Mouse (Mus musculus) ES-E14 (cell line): ENCODE measurements around the gene Cradd. TPM values are rescaled to one million over a fixed set of nuclear protein-coding genes. Genes with fewer than 3 reads are reported as not detected.

Source experiments
- DNase-seq: peaks from one replicate; pipeline ENCODE4 v3.0.0-alpha.2; 2013; ENCODE audit warnings: low read depth, low spot score
- H3K27ac ChIP-seq: 2 replicates; pipeline ENCODE4 v1.5.1; 2012; ENCODE audit warnings: low read depth, mild to moderate bottlenecking, low read length, moderate library complexity, mixed read lengths; ENCODE audit not compliant: poor library complexity, insufficient read depth, severe bottlenecking
- H3K36me3 ChIP-seq: 2 replicates; pipeline ENCODE4 v1.6.1; 2012; ENCODE audit warnings: mild to moderate bottlenecking, low read length, moderate library complexity, mixed read lengths; ENCODE audit not compliant: control insufficient read depth, poor library complexity, insufficient read depth, severe bottlenecking
- H3K4me1 ChIP-seq, 2 experiments: fragments of 150-350 bp in 1 of 2; sonication (generic) in 1 of 2; 2 replicates each; pipeline ENCODE4 v1.6.1; 2012; ENCODE audit warnings: low read length in 2 of 2, mild to moderate bottlenecking in 1 of 2, mixed read lengths in 1 of 2; ENCODE audit not compliant: control insufficient read depth in 2 of 2, insufficient read depth in 2 of 2, poor library complexity in 1 of 2
- H3K4me3 ChIP-seq, 2 experiments: fragments of 150-350 bp in 1 of 2; sonication (generic) in 1 of 2; 2 replicates each; pipeline ENCODE4 v1.5.1; 2012; ENCODE audit warnings: low read length in 2 of 2, low read depth in 1 of 2, mild to moderate bottlenecking in 1 of 2, mixed read lengths in 1 of 2; ENCODE audit not compliant: insufficient read depth in 1 of 2, poor library complexity in 1 of 2, severe bottlenecking in 1 of 2
- H3K9ac ChIP-seq: 2 replicates; pipeline ENCODE4 v1.6.1; 2012; ENCODE audit warnings: low read depth, mild to moderate bottlenecking, low read length, mixed read lengths; ENCODE audit not compliant: poor library complexity, insufficient read depth, severe bottlenecking
- H3K9me3 ChIP-seq: fragments of 150-350 bp; sonication (generic); 2 replicates; pipeline ENCODE4 v1.6.1; 2012; ENCODE audit warnings: low read depth, mild to moderate bottlenecking, low read length; ENCODE audit not compliant: control insufficient read depth, insufficient read depth
- CHD2 ChIP-seq: IDR thresholded peaks from 2 replicates; pipeline ENCODE4 v1.6.1; 2014; ENCODE audit warnings: mild to moderate bottlenecking, low read depth, low read length, inconsistent platforms
- HCFC1 ChIP-seq: IDR thresholded peaks from 2 replicates; pipeline ENCODE4 v1.6.1; 2012; ENCODE audit warnings: low read length, inconsistent platforms, borderline replicate concordance; ENCODE audit not compliant: insufficient read depth
- MAFK ChIP-seq: IDR thresholded peaks from 2 replicates; pipeline ENCODE4 v1.6.1; 2014; ENCODE audit warnings: mild to moderate bottlenecking, low read depth, low read length, inconsistent platforms; ENCODE audit not compliant: insufficient read depth
- ZC3H11A ChIP-seq: IDR thresholded peaks from 2 replicates; pipeline ENCODE4 v1.6.1; 2012; ENCODE audit warnings: low read depth, mild to moderate bottlenecking, inconsistent platforms, low read length, borderline replicate concordance
- ZNF384 ChIP-seq: IDR thresholded peaks from 2 replicates; pipeline ENCODE4 v1.6.1; 2012; ENCODE audit warnings: low read depth, low read length, inconsistent platforms
- in situ Hi-C, 2 experiments: fragments of 600-800 bp; cut with MboI; formaldehyde crosslinking; loops; one replicate each; pipeline ENCODE4 v1.15.1; 2025; ENCODE audit warnings: low sequenced_read_pairs in 2 of 2, inconsistent platforms in 1 of 2; ENCODE audit not compliant: unreplicated experiment in 2 of 2
- total RNA-seq: library from RNA; depleted of rRNA; stranded (reverse); fragments of 300-350 nt; gene quantifications from 2 replicates; pipeline ENCODE4 v1.2.3, GENCODE M21; 2012

Cradd gene
- total RNA-seq, 1 experiment = 8.4 TPM

GRCm38 (mm10) chr10:95232554-95232953 is 91.4 kb downstream of the Cradd start:
- no peaks in the 10 kb centered on the region for H3K9me3 ChIP-seq
- DNase-seq = no peak
- no peak overlapping the region for H3K9ac ChIP-seq
- H3K27ac ChIP-seq = no peak overlapping the region
- H3K4me3 ChIP-seq = no peak overlapping the region
- in situ Hi-C loops = no loop called here
- no peaks in the 10 kb centered on the region for H3K36me3 ChIP-seq
- no peak for TF ChIP-seq CHD2
- no peak for TF ChIP-seq MAFK
- TF ChIP-seq HCFC1 = no peak
- no peak for TF ChIP-seq ZNF384
- TF ChIP-seq ZC3H11A = no peak
- peaks cover 0 to 8% of the 10 kb centered on the region in 2 experiments; a peak in 2 of 4 replicates for H3K4me1 ChIP-seq

DNA sequence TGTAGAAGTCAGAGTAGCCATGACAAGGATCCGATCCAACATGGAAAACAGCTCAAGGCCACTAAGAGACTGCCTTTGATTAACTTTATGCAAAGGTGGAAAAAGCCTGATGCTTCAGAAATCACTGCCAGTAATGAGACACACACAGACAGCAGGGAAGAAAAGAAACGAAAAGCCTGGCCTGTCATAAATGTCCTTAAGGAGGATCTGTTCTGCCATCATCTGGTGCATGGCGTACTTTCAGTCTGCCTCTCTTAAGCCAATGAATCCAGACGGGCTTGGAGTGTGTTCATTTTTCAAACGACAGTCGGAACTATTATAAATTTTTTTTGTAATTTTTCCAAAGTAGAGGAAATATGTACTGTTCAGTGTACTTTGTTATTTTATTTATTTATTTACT is 95.7 kb downstream of the Cradd start:
- TF ChIP-seq MAFK = no peak
- no peak for TF ChIP-seq HCFC1
- Histone ChIP-seq H3K9me3 (no peaks in the 10 kb centered on the region), H3K4me1 (0 out of 4 replicates have a peak, but pooled peaks cover 0 to 4% of the 10 kb centered on the region in 2 experiments), H3K9ac (no peak overlapping the region), H3K36me3 (no peaks in the 10 kb centered on the region), H3K4me3 (no peak overlapping the region), H3K27ac (no peak overlapping the region)
- no peak for DNase-seq
- in situ Hi-C loops = no loop called here

DNA sequence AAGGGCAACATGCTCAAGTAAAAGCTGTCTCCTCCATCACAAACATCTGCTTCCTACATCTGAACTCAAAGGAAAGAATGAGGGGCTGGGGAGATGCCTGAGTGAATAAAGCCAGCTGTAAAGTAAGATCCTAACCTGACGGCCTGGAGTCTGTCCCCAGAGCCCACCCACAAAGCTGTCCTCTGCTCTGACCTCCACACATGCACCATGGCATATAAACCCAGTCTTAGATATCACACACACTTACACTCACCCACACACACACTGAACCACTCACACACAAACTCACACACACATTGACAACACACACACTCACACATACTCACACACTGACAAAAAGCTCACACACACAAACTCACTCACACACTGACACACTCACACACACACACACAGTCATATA is 96.3 kb downstream of the Cradd start:
- in situ Hi-C loops = no loop called here
- H3K4me1 ChIP-seq = 0 out of 4 replicates have a peak, but pooled peaks cover 0 to 5% of the 10 kb centered on the region in 2 experiments

GRCm38 (mm10) chr10:95226772-95227171 is 97.2 kb downstream of the Cradd start:
- Histone ChIP-seq H3K4me1 (0 out of 4 replicates have a peak, but pooled peaks cover 0 to 6% of the 10 kb centered on the region in 2 experiments), H3K9me3 (no peaks in the 10 kb centered on the region), H3K27ac (no peak overlapping the region), H3K4me3 (no peak overlapping the region), H3K36me3 (no peaks in the 10 kb centered on the region), H3K9ac (no peak overlapping the region)
- no peak for TF ChIP-seq ZC3H11A
- no peak for TF ChIP-seq CHD2
- no peak for TF ChIP-seq ZNF384
- no peak for TF ChIP-seq HCFC1
- no peak for TF ChIP-seq MAFK
- DNase-seq = no peak
- in situ Hi-C loops = no loop called here

More for the DNA sequence above, 96.3 kb downstream of the Cradd start:
- no peak overlapping the region for H3K4me3 ChIP-seq
- H3K9me3 ChIP-seq = no peaks in the 10 kb centered on the region
- no peaks in the 10 kb centered on the region for H3K36me3 ChIP-seq
- DNase-seq = no peak
- no peak overlapping the region for H3K9ac ChIP-seq
- no peak for TF ChIP-seq ZC3H11A
- TF ChIP-seq CHD2 = no peak
- TF ChIP-seq ZNF384 = no peak
- TF ChIP-seq HCFC1 = no peak
- no peak for TF ChIP-seq MAFK
- no peak overlapping the region for H3K27ac ChIP-seq

- Histone ChIP-seq H3K4me1 (peaks cover 3 to 6% of the 10 kb centered on the region in 2 experiments; a peak in 2 of 4 replicates), H3K9ac (no peak overlapping the region), H3K4me3 (no peak overlapping the region), H3K9me3 (no peaks in the 10 kb centered on the region), H3K36me3 (no peaks in the 10 kb centered on the region), H3K27ac (no peak overlapping the region)
- in situ Hi-C loops = no loop called here
- TF ChIP-seq ZC3H11A (no peak), CHD2 (no peak), MAFK (no peak), ZNF384 (no peak), HCFC1 (no peak)
- no peak for DNase-seq
Observed at GRCm38 (mm10) chr10:95225006-95225405, 98.9 kb downstream of the Cradd start.
